Mouse (Mus musculus) Patski (cell line): ENCODE data around the gene Comp. TPM values are rescaled to one million over a fixed set of nuclear protein-coding genes. Genes with fewer than 3 reads are reported as not detected.

Experiments
- ATAC-seq: fragments of 100-300 bp; one replicate; pipeline ENCODE4 v1.8.0; 2021
- CTCF ChIA-PET: fragments of 350-600 bp; sonication (Branson Sonifier 250); formaldehyde crosslinking; loops from one replicate; lab custom pipeline; 2022; ENCODE audit warnings: inconsistent platforms; lab: Charles Lee
- POLR2A ChIA-PET: fragments of 350-600 bp; sonication (Branson Sonifier 250); formaldehyde crosslinking; loops from one replicate; lab custom pipeline; 2022; ENCODE audit warnings: antibody characterized with exemption, inconsistent platforms; lab: Charles Lee
- DNase-seq: peaks from one replicate; pipeline ENCODE4 v3.0.0-alpha.2; 2011; ENCODE audit warnings: low read depth, low spot score
- H3K27me3 ChIP-seq: fragments of 371-371 bp; one replicate; pipeline ENCODE4 v1.5.1; 2021
- CTCF ChIP-seq: fragments of 100-300 bp; IDR thresholded peaks from one replicate; pipeline ENCODE4 v1.5.1; 2021
- in situ Hi-C: fragments of 300-500 bp; cut with MboI; formaldehyde crosslinking; loops from 3 replicates; pipeline ENCODE4 v1.11.1; 2018; ENCODE audit warnings: low pct_unique_long_range_greater_than_20kb, mixed read lengths
- polyA plus RNA-seq: library from polyadenylated mRNA; unstranded; gene quantifications from one replicate; pipeline ENCODE4 v1.2.3, GENCODE M21; 2021

Gene Comp
- polyA plus RNA-seq, 1 experiment from 2014 or later: 0.36 TPM

DNA sequence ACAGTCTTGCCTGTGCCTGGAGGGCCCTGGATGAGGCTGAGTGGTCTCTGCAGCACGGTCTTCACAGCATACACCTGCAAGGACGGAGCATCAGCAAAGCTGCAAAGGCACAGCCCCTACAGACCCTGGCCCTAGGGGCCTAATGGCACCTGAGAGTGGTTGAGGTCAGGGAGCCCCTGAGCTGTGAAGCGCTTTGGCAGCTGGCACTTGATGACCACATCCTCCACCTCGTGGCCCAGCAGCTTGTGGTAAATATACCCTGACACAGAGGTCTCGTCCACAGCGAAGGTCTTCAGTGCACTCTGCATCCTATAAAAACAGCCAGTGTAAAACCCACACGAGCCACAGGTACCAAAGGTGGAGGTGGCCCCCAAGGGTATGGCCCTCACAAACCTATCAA, 34.4 kb upstream of the Comp start:
- H3K27me3 ChIP-seq: no peaks in the 10 kb centered on the region
- CTCF ChIA-PET: interaction anchor here (0.9 kb wide), 1 partner anchor 11 kb away, joined by 3 read pairs; no protein-coding TSS in a partner anchor
- TF ChIP-seq CTCF: no peak
- in situ Hi-C loops: no loop called here
- POLR2A ChIA-PET: interaction anchor here (1.4 kb wide), 1 partner anchor 10 kb away, joined by 5 read pairs; no protein-coding TSS in a partner anchor
- no peak for ATAC-seq
- no peak for DNase-seq

DNA sequence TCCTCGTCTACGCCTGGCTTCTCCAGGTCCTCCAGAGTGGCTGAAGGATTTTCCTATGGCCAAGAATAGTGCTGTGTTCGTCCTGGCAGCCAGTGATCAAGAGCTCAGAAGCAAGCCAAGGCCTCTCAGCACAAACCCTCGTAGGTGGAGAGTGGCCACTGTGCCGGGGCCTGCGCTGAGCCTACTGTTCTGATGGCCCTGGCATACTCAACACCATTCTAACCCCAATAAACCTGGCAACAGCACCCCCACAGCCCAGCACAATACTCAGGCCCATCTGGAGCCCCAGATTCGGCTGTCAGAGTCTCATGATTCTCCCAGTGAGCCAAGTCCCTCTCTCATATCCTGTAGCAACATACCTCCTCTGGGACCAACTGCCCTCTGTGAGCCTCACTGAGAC, 32.7 kb upstream of the Comp start:
- no peak for TF ChIP-seq CTCF
- no peaks in the 10 kb centered on the region for H3K27me3 ChIP-seq
- DNase-seq: no peak
- ChIA-PET CTCF (interaction anchor here (1.4 kb wide), 1 partner anchor 164 kb away, joined by 4 read pairs; no protein-coding TSS in a partner anchor), POLR2A (interaction anchor here (0.6 kb wide), 1 partner anchor 50 kb away, joined by 3 read pairs; no protein-coding TSS in a partner anchor)
- no peak for ATAC-seq
- in situ Hi-C loops: loop anchor here (5.0 kb wide), 1 partner anchor 37 kb away; no protein-coding TSS in a partner anchor

DNA sequence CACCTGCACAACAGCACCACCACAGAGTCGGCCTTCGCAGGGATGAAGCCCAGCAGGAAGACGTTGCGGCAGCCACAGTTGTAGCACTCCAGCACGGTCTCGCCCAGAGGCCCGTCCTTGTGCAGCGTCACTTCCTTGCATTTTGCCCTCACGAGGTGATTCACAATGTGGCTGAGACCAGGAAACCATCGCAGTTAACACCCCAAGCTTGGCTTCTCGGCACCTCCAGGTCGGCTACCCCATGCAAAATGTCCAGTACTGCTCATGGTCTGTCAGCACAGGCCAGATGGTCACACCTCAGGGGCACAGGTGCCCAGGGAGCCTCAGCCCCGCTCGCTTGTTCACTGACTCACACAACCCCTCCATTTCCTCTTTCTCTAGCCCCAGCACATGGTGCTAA, 31.4 kb upstream of the Comp start:
- in situ Hi-C loops: loop anchor here (5.0 kb wide), 1 partner anchor 35 kb away; no protein-coding TSS in a partner anchor
- DNase-seq (no peak), ATAC-seq (no peak)
- CTCF ChIA-PET: interaction anchor here (1.4 to 2.4 kb wide), 2 partner anchors 16 to 41 kb away, joined by 3 to 7 read pairs; no protein-coding TSS in a partner anchor
- no peak for TF ChIP-seq CTCF
- POLR2A ChIA-PET: no interaction called here
- no peaks in the 10 kb centered on the region for H3K27me3 ChIP-seq

DNA sequence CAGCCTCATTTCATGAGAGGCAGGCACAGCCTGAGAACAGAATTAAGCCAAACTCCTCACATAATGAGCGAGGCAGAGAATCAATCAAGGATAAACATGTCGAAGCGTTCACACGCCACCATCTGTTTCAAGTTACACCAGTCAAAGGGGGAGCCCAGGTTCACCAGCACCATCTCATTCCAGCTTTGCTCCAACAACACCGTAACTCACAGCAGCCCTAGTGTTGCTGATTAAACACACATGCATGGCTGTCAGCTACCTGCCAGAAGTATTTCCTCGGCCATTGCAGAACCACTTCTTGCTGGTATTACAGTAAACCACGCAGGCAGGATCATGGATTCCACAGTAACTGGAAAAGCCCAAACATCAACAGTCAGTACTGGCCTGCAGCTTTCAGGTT, 30.3 kb upstream of the Comp start:
- TF ChIP-seq CTCF: no peak
- ChIA-PET CTCF (interaction anchor here (1.0 to 2.4 kb wide), 5 partner anchors 9 to 161 kb away, joined by 3 to 7 read pairs (median 3); no protein-coding TSS in a partner anchor), POLR2A (interaction anchor here (1.1 to 1.5 kb wide), 3 partner anchors 10 to 160 kb away, joined by 3 read pairs; partner anchors contain the start of gene Upf1)
- ATAC-seq: no peak
- no peaks in the 10 kb centered on the region for H3K27me3 ChIP-seq
- no peak for DNase-seq
- in situ Hi-C loops: loop anchor here (5.0 kb wide), 1 partner anchor 34 kb away; no protein-coding TSS in a partner anchor

DNA sequence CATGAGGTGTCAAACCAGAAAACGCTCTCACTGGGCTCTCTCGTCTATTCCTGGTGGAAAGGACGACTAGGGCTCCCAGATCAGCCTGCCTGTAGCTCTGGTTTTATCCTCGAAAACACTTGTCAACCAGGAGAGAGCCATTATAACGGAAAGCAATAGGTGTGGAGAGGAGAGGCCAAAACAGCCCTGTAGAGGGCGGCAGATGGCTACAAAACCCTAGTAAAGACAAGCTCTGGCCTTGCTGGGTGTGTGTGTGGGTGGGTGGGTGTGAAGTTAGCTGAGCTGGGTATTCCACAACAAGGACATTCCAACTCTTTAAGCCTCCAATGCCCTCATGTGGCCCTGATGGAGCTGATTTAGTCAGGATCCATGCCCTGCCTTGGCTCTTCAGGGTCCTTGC, 29.7 kb upstream of the Comp start:
- in situ Hi-C loops: loop anchor here (5.0 kb wide), 1 partner anchor 34 kb away; no protein-coding TSS in a partner anchor
- TF ChIP-seq CTCF: no peak
- no peaks in the 10 kb centered on the region for H3K27me3 ChIP-seq
- DNase-seq: no peak
- ATAC-seq: no peak
- ChIA-PET CTCF (interaction anchor here (0.7 to 2.4 kb wide), 6 partner anchors 9 to 161 kb away, joined by 3 to 7 read pairs (median 4); partner anchors contain the start of gene Upf1), POLR2A (interaction anchor here (0.9 to 1.5 kb wide), 4 partner anchors 9 to 160 kb away, joined by 3 to 4 read pairs (median 3); partner anchors contain the start of gene Upf1)

DNA sequence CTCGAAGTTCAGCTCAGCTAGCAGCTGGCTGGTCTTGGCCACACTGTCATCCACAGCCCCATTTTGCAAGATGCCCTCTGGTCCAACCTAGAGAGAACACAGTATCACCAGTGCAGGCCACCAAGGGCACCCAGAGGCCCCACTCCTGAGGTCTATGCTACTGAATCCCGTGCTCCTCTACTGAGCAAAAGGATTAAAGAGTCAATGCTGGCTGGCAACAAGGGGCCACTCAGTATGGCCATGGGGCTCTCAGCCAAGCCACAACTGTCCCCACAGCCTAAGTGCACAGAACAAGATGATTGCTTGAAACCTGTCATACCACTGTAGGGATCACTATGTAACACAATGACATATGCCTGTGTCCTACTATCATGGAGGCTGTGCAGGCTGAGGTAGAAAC, 29.1 kb upstream of the Comp start:
- in situ Hi-C loops: loop anchor here (5.0 kb wide), 1 partner anchor 33 kb away; no protein-coding TSS in a partner anchor
- POLR2A ChIA-PET: interaction anchor here (0.9 to 1.1 kb wide), 3 partner anchors 9 to 159 kb away, joined by 3 to 4 read pairs (median 3); partner anchors contain the start of gene Upf1
- DNase-seq (no peak), ATAC-seq (no peak)
- no peaks in the 10 kb centered on the region for H3K27me3 ChIP-seq
- TF ChIP-seq CTCF: no peak
- CTCF ChIA-PET: interaction anchor here (0.7 to 1.6 kb wide), 3 partner anchors 9 to 52 kb away, joined by 3 to 5 read pairs (median 3); partner anchors contain the start of gene Upf1

DNA sequence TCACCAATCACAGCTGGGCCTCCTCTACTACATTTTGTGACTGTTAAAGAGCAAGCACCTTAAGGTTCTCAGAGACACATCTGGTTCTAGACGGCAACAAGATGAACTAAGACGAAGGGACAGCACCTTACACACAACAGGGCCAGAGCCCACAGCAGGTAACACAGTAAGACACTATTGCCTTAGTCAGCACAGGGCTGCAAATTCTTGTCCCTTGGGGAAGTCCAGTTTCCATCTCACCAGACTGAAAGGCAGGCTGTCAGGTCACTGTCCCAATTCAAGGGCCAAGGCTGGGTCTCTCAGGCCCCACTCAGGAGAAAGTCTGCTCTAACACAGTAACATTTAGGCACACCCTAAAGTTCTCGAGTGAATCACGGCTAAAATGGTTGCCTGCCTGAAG, 25.9 kb upstream of the Comp start:
- CTCF ChIA-PET: interaction anchor here (1.2 kb wide), 1 partner anchor 11 kb away, joined by 3 read pairs; no protein-coding TSS in a partner anchor
- H3K27me3 ChIP-seq: no peaks in the 10 kb centered on the region
- POLR2A ChIA-PET: no interaction called here
- in situ Hi-C loops: no loop called here
- DNase-seq (no peak), ATAC-seq (no peak)
- TF ChIP-seq CTCF: no peak

DNA sequence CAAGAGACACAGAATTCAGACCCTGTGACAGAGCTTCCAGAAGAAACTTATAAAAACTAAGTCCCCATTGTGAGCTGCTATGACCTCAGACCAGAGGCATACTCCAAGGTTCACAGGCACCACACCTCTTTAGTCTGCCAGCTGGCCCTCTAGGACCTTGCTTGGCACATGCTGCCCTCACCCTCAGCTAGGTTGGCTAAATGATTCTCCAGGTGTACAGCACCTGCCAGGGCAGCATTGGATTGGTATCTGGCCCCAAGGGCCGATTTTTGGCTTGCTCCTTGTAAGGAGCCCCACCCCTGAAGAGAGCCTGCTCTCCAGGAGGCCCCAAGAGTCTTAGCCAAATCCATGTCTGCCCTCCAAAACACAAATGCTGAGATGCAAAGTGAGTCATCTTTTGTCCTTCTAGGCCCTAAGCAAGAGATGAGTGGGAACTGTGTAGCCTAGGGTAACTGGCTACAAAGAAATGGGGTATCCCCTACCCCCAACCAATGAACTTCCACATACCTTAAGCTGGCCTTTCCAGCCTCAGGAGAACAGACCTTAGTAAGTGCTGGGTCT, 25.4 kb upstream of the Comp start:
- CTCF ChIA-PET: interaction anchor here (1.2 kb wide), 1 partner anchor 11 kb away, joined by 3 read pairs; no protein-coding TSS in a partner anchor
- no peak for ATAC-seq
- TF ChIP-seq CTCF: no peak
- POLR2A ChIA-PET: interaction anchor here (0.6 to 1.1 kb wide), 2 partner anchors 21 to 27 kb away, joined by 3 read pairs; no protein-coding TSS in a partner anchor
- no peaks in the 10 kb centered on the region for H3K27me3 ChIP-seq
- in situ Hi-C loops: no loop called here
- no peak for DNase-seq

DNA sequence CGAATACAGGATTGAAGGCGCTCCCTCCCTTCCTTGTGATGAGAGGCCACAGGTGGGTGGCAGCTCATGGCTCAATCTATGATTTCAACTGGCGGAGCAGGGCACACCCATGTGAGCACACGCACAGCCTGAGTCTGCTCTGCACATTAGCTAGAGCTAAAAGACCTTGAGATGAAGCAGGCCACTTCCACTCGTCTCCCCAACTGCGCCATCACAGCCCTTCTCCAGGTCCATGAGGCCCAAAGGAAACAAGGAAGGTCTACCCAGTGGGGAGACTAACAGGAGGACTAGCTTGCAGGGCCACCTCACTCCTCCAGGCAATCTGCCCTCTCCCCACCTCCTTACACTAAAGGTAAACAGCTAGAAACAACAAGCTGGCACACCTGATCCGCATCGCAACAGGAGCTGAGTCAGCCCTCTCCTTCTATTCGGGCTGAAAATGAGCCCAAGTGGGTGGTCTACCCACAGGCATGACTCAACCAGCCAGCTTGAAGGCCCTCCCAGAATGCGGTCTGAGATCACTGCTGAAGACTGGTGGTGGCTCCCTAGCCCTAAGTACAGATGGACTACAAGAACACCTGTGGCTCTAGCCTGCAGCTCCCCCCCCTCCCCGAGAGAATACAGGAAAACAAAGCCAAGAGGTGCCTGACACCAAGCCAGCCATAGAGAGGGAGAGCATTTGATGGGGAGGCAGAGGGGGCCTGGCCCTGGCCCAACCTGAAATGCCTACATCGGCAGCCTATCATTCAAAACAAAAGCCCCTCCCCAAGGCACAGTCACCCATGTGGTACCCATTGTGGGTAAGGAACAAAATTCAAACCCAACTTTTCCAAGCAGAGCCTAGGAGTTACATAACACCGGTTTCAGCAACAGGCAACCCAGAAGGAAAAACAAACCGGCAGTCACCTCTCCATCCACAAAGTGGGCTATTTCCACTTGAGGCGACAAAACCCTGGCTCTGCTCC, 22.0 kb upstream of the Comp start:
- no peaks in the 10 kb centered on the region for H3K27me3 ChIP-seq
- TF ChIP-seq CTCF: no peak
- ATAC-seq (no peak), DNase-seq (no peak)
- in situ Hi-C loops: no loop called here
- ChIA-PET POLR2A (interaction anchor here (0.6 to 1.8 kb wide), 2 partner anchors 22 to 67 kb away, joined by 3 to 6 read pairs; partner anchors contain the start of gene Comp), CTCF (interaction anchor here (1.3 kb wide), 1 partner anchor 13 kb away, joined by 3 read pairs; no protein-coding TSS in a partner anchor)
